Mouse (Mus musculus): ENCODE results near the gene Slc44a3.
A peak's percentile ranks its signal among the peaks of the same experiment; 100 is the strongest.

Gene Slc44a3

DNA sequence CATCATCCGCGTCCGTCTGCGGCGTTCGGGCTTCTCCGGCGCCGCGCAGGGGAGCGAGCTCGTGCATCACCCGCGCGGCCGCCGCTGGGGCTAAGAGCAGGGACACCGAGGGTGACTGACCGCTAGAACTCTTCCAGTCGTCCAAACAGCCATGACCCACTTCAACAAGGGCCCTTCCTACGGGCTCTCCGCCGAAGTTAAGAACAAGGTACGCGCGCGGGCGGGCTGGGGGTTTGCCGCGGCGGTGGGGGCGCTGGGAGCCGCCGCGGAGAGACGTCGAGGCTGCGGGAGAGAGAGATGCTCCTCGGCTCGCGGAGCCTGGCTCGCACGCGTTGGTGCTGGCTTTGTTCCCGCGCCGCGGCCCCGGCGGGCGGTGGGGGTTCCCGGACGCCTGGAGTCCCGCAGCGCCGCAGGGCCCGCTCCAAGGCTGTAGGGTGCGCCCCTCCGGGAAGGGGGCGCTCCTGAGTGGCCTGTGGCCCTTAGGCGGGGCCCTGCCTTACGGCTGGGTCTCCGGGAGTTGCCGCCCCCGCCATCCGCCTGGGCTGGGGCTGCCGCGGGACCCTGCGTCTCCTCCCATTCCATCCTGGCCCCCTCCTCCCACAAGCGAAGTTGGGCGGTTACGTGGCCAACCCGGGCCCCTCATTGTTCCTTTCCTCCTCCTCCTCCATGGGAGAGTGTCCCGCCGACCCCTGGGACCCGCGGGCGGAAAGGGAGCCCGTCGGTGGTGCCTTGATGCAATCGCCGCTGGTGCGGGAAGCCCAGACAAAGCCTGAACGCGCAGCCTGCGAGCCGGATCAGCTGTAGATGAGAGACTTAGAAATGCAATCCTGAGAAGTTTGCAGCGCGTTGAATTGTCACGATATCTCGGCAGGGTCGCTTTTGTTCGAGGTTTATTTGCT lies 105.3 kb downstream of the Slc44a3 start:
- DNase-seq (ENCODE audit: low spot score): peak; percentile 65

DNA sequence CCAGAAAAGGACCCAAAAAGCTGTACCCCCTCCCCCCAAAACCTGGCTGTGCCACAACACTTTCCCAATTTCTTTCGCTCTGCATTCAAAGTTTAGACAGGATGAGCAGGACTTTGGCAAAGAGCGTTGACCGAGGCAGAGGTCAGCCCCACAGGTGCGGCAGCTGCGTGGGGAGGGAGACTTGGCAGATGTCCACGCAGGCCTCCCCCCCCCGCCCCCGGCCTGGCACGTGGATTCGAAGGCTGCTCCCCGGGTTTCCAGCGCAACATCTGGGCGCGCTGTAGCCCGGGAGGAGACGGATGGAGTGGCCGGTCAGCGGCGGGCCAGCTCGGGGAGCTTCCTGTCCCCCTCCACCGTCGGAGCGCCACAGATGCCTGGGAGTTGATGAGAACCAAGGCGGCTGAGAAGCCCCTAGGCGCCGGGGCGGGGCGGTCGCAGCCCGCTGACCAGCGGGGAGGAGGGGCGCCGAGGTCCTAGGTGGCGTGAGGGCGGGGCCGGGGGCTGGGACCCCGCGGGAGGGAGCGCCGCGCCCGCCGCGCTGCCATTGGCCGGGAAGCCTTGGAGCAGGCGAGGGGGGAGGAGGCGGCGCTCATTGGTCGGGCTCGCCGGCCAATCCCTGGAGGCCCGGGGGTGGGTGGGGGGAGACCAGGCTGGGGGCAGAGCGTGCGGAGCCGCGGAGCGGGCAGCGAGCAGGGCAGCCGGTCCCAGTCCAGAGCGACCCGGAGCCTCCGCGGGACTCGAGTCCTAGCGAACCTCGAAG lies 106.2 kb downstream of the Slc44a3 start, which contains the start of gene Cnn3:
Gene Cnn3 (plus strand): TSS at position 637 of the 760 bp plus-strand sequence.
- peak; percentile 93 for DNase-seq (ENCODE audit: low spot score)

DNA sequence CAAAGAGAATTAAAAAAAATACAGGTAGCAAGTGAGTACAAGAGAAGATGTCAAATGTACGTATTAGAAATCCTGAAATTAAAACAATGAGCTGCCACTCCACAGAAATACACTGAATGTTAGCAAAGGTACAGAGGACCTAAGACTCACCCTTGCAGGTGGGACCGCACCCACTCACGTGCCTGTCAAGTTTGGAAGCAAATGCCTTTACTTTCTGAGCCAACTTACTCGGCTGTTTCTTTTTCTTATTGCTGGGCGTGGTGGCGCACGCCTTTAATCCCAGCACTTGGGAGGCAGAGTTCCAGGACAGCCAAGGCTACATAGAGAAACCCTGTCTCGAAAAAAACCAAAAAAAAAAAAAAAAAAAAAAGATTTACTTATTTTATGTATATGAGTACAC lies 109.8 kb downstream of the Slc44a3 start:
- no peak for DNase-seq (ENCODE audit: low spot score)

DNA sequence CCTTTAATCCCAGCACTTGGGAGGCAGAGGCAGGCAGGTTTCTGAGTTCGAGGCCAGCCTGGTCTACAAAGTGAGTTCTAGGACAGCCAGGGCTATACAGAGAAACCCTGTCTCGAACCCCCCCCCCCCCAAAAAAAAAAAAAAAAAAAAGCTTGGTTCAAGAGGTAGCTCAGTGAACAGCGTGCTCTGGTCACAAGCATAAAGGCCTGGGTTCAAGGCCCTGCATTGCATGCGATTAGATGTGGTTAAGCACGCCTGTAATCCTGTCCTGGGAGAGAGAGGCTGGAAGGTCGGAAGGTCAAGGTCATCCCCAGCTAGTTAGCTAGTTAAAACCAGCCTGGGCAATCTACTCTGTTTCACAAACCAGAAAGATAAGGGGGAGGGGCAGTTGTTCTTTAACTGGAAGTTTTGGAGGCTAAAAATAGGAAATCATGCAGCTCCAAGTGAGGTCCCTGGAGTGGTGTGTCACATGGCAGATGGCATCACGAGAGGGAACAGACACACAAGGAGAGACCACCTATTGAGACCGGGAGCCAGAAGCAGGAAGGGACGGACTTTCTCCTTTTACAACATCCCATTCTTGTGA lies 113.3 kb downstream of the Slc44a3 start:
- no peak for DNase-seq (ENCODE audit: low spot score)

DNA sequence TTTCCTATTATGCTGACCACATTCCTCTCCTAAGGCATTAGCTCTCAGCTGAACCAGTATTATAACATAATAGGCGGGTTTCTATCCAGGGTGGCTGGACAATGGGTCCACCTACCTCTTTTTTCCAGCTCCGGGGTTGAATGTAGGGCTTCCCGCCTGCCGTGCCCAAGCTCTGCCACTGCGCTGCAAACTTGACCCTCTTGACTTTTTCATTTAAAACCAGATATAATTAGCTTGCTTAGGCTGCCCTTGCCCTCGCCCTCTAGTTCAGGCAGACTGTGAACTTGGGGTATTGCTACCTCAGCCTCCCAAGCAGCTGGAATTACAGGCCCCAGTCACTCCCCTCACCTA lies 114.0 kb downstream of the Slc44a3 start:
- DNase-seq (ENCODE audit: low spot score): no peak

DNA sequence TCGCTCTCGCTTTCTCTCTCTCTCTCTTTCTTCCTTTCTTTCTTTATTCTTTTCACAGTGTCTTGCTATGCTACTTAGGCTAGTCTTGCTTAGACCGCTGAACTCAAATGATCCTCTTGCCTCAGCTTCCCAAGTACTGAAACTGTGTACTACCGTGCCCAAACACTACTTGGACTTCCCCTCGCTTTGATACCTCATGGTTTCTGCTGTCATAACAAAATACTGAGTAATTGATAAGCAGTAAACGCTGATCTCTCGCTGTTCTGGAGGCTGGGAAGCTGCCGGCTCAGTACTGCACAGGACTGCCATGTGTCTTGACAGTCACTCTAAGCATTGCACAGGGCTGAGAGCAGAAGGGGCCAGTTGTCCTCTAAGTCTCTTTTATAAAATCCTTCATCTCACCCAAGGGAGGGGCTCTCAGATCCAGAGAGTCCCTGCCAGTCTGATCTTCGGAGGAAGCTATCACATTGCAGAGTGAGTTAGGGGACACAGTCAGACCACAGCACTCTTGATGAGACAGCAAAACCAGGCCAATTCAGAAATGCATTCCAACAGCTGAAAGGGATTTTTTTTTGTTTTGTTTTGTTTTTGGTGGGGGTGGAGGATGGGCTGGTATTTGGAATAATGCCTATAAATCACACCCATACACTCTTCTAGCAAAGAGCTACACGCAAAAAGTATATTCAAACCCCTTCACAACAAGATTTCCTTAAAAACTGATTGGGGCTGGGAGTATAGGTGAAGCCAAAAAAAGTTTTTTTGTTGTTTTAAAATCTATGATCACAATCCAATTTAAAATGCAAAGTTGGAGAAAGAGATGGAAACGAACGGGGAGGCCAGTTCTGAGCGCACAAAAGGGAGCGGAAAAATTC lies 114.6 kb downstream of the Slc44a3 start:
- DNase-seq (ENCODE audit: low spot score): no peak

DNA sequence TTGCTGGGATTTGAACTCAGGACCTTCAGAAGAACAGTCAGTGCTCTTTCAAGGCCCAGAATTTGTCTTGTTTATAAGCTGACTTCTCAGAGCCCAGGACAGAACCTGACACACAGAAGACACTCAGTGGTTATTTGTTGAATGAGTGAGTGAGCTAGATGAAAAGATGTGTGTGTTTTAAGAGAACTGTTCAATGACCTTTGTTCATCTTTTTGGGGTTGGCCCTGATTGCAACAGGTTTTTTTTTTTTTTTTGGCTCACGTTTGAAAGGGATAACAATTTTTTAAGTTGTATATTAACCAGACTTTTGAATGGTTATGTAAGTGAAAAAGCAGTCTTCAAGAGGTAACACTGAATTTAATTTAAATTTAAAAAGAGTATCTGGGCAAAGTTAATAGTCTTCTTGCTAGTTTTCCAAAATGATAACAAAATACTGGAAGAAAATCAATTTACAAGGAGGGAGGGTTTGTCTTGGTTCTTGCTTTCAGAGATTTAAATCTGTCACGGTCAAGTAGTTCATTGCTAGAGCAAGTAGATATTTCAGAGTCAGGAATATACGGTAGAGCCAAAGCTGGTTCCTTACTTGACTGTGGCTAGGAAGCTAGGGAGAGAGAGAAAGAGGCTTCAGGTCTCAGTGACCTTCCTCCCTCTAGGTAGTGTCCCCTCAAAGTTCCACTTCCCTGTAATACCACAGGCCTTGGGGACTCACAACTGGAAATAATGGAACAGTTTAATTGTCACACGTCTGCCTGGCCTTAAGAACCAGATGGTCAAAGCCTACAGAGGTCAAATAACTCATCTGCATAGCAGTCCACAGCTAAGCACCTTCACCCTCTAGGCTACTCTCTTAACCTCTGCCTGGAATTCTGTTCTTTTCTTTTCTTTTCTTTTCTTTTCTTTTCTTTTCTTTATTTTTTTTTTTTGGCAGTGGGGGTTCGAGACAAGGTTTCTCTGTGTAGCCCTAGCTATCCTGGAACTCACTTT lies 115.7 kb downstream of the Slc44a3 start:
- DNase-seq (ENCODE audit: low spot score): no peak

DNA sequence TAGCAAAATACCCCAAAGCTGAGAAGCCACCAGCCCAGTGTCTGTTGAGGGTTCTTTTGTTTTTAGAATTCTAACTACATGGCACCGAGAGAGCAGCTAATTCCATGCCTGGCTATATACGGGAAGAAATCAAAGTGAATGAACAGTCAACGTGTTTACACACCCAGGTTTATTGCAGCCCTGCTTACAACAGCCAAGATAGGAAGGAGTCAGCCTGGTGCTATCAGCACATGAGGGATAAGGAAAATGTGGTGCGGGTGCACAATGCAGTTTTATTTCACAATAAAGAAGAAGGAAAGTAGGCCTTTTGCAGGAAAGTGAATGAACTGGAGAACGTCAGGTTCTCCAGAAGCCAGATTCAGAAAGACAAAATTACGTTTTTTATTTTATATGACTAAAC lies 120.8 kb downstream of the Slc44a3 start:
- no peak for DNase-seq (ENCODE audit: low spot score)

All from ovary, adult 18-20 months (tissue).